Mouse (Mus musculus) skeletal muscle tissue, adult 2 months (tissue): ENCODE measurements at regions not wholly inside any gene's neighbourhood (a gene's known extent, or its start where the extent isn't known, plus 50 kb on each side); places are given as distances from the start of the nearest gene placed in this dataset.

ENCODE experiments used
- DNase-seq: peaks from one replicate; pipeline ENCODE4 v3.0.0-alpha.2; 2012; ENCODE audit warnings: low read depth, low spot score

DNA sequence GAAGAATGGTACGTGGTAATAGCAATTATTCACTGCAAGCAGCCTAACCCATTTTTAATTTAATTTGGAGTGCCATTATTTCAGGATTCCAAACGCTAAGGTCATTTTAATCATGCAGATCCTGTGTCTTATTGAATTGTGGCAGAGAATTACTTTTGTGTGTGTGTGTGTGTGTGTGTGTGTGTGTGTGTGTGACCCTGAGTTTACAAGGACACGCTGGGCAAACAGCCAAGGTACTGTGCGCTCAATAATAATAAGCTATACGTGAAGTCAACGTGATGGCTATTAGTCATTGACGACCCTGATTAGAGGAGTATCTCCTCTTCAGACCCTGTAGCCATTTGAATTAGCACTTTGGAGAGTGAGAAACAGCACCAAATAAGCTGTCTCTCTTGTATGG is 144.1 kb downstream of the Klf7 start:
- DNase-seq = no peak

DNA sequence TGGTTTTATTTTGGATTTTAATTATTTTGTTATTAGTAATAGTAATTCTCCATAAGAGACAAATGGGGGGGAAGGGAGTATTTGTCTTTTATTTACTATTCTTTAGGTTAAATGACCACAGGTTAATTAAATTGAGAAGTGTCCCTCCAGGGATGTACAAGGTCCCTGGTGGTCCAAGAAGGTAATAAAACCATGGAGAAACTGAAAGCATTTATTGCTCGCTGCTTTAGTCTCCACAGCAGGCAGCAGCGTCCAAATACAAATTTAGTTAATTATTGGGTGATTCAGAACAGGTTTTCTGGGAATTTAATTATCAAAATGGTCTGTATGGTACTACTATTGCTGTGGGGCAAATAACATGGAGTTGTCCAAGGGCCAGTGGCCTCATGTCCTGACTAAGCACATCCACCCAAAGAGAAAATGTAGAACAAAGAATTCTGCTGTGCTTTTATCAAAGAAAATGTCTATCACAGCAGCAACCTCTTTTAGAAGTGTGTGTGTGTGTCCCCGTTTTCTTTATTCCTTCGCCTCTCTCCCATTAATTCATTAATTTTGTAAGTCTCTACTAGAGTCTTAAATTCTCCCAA is 144.7 kb downstream of the Klf7 start:
- DNase-seq = no peak

DNA sequence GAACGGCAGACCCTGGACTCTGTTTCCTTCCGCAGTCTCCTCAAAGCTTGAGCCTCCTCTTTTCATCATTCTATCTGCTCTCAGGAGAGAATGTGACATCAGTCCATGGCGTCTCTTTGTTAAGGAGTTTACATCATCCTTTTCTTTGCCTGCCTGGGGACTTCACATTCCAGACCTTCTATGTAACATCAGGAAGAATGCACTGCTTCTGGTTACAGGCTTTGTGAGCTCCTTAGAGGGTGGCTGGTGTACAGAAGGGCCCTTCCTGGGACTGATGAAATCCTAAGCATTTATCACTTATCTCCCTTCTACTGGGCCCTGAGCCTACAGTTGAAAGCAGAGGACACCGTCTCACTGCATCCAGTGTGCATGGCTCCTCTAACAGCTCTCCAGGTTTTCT is 145.2 kb downstream of the Klf7 start:
- DNase-seq = no peak

DNA sequence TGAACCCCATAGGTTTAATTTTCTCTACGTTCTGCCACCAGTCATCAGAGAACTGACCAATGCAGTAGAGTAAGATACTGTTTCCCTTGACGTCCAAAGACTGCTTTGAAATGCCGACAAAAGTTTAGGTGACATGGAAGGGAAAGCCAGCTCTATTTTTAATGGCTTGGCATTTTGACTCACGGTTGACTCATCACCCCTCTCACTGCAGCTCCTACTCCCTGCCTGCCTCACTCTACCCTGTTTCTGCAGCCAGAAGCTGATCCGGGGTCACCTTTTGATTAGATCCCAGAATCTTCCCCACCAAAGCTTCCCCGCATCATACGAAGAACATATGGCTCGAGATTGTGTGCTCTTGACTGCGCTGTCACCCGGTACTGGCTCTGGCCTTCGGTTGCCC is 154.2 kb downstream of the Klf7 start:
- no peak for DNase-seq

DNA sequence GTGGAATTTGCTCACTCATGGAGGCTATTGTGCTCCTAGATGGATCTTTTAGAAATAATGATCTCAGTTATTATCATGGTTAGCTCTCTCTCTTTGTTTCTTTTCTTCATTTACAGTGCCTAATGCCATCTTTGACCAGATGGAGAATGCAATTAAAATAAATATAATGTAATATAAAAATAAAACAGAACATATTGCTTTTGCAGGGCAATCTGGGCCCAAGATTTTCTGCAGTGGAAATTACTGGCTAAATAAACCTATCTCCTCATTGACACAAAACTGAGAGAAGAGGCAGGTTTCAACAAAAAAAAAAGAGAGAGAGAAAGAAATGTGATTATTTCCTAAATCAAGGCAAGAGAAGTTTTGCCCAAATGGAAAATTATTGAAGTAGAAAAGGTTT is 156.6 kb downstream of the Klf7 start:
- DNase-seq = no peak

DNA sequence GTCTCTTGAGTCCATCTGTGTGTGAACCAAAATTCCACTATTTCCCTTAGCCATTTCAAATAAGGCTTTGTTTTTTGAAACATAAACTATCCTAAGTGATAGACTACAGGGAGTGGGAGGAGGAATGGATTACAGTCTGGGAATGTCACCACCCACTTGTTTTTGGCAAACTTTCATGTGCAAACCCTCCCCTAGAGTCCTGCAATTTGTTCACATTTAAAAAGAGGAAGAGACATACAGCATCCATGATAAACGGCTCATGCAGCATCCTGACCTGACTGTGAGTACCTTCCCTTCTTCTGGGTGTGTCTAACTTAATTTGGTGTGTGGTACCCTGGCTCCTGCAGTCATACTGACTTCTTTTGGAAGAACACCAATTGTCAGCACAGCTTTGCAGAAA is 157.6 kb downstream of the Klf7 start:
- DNase-seq = no peak

DNA sequence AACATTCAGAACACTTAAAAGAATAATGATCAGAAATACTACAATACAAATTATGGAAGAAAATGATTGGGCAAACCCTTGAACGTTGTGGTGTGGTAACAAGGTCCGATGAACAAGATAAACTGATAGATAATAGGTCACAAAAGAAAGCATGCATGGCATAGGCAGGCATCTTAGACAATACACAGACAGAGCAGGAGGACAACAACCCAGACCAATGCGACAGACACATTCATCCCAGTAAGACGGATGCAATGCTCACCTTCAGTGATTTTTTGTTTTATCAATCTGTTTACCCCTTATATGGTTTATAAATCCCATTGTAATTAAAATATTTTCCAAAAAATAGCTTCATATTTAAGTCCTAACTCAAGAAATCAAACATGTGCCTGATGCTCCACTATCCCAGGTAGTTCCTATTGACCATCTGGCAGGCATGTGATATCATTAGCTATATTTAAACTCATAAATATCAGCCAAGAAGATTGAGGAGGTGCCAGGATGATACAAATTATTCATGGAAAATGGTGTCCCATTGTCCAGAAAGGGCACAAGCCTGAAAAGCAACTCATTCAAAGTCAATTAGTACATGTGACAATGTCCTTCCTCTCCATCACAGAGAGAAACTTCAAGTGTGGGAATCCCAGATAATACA is 166.3 kb downstream of the Klf7 start:
- no peak for DNase-seq

DNA sequence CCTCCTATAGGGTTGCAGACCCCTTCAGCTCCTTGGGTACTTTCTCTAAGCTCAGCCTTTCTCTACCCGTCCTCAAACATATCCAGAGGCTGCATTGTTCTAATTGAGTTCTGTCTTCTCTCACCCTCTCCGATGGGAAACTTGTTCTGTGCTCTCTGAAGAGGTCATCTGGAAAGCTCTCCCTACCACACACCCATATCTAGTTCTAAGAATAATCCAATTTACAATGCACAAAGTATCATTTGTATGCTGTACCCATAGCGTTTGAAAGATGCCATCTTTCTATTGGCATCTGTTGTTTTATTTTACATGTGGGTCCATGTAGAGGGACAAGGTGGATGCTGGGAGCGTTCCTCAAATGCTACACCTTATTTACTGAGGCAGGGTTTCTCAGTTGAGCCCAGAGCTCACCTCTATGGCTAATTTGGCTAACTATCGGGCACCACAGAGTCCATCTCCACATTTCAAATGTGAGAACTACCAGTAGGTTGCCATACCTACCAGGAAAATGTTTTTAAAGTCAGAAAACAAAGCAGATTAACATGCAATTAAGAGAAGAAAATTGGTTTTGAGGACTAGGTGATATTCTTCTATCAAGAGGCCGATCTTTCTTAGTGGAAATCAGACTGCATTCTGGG is 167.1 kb downstream of the Klf7 start:
- no peak for DNase-seq

DNA sequence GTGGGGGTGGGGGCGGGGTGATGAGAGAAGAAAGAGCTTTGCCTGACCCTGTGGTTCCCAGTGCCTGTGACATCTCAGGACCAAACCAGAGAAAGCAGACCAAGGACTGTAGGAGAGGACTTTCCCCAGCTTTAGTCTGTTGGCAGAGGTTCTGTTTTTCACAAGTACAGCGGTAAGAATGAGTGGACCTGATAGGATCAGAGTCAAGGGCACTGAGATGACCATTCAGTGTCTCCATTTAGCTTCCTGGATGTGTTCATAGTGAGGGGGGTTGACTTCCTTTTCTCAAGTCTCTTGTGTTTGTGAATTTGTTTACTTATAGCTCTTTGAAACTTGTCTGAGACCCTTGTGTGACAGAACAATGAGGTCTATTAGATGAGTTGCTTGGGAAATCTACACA is 167.9 kb downstream of the Klf7 start:
- DNase-seq = no peak

DNA sequence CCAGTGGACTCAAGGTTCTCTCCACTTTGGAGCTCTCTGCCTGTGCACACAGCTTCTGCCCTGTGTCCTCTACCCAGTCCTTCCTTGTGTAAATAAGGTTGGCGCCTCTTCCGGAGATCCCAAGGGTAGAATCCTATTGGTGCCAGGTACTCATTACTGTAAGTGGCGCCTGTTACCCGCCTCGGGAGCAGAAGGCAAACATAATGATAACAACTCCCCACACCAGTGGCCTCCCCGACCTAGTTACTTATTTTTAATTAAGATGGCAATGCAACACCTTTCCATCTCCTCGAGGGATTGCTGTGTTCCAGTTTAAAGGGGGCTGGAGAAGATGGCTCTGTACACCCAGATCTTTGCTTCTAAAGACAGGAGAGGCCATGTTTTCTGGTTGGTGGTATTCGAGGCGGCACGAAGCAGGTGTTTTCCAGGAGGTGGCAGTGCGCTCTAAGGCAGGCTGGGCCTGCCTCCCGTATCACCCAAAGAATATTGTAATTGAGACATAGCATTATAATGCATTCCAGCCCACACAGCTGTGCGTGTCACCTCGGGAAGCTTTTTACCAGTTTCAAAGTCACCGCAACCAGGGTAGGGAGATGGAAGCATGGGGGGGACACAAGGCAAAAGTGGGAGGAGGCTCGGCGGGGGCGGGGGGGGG is 168.7 kb downstream of the Klf7 start:
- peak; percentile 30 for DNase-seq

DNA sequence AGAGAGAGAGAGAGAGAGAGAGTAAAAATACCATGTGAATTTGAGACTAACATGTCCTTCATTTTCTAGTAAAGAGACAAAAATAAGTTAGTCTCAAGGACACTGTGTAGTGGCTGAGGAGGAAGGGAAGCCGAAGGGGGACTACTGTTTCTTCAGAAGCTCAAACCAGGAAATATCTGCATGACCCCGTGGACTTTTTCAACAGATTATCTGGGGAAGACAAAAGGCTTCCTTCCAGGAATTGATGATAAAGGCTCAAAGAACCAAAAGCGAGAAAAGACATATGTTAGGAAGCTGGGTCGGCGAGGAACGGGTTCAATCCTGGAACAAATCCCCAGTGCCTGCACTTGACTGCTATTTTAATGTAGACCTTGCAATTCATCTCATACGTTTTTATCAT is 170.4 kb downstream of the Klf7 start:
- DNase-seq = no peak

DNA sequence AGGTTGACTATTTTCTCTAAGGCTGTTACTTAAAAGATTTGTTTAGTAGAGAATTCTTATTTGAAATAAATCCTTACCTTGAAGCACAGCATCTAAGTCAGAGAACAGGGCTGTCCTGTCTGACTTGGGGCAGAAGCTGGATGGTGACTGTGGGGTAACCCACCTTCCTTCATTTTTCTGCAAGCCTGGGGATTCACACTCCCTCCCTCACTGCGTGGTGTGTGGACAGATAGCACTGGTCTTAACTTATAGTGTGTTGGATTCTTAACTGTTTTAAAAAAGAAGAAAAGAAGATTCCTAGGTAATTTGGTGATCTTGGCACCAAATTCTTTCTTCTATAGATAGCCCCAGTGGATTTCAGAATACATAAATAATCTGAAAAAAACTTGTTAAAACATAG is 174.8 kb downstream of the Klf7 start:
- DNase-seq = no peak

DNA sequence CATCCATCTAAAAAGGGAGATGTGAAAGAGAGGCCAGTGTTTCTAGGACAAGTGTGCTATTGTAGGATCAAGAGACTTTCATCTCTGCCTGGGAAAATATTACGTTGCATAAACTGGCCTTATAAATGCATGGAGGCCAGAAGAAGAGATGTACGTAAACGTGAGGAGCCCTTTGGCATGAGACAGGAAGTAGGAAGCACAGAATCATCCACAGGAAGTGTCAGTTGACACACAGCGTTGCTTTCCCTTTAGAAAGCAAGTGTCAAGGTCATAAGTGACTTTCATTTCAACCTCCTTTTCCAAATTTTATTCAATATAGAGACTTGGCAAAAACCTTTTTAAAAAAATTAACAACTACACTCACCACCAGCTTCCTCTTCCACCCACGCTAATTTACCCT is 175.2 kb downstream of the Klf7 start:
- DNase-seq = no peak

DNA sequence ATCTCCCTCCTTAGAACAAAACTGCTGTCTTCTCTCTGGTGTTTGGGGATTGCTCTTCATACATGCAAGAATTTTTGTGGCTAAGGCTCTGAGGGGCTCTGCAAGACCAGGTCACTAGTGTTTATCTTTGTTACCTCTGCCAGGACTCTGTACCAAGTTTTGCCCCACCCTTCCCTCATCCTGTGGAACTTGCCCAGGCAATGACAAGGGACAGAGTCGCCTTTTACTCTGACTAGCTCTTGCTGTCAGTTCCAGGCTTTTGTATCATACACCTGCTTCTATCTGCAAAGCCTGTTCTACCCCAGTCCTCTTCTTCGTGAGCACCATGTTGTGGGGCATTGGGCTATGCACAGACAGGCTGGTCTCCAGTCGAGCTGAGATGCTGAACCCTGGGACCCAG is 175.7 kb upstream of the 4933402D24Rik start:
- DNase-seq = no peak

DNA sequence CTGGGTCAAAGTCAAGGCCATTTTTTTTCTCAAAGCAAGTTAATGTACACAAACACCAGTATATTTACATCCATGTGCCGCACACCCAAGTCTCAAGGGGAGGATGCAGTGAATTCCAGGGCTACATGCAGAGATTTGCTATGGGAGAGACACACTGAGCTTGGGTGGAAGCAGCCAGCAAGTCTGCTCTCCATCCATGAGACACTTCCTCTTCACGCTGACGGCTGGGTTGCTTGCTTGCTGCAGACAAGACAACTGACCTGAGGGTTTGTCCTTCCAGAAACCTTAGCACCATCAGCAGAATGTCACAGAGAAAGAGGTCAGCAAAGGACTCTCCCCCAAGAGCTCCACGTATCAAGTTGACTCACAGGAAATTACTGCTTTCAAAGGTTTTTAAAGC is 169.3 kb upstream of the 4933402D24Rik start:
- DNase-seq = no peak

DNA sequence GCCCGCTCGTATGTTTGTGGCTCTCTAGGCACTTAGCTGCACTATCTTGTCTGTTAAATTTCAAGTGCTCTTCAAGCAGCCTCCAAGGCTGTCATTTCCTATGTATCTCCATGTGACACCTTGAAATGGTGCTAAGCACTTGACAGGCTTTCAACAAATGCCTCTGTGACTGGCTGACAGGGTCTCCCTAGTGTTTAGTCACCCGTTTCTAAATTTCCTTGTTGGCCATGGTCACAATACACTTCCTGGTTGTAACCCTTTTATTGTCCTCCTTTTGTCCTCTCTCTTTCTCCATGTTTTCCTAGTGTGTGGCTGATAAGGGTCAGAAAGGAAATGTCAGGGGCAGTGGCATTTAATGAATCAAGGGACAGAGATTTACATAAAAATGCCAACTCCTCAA is 168.4 kb upstream of the 4933402D24Rik start:
- no peak for DNase-seq

DNA sequence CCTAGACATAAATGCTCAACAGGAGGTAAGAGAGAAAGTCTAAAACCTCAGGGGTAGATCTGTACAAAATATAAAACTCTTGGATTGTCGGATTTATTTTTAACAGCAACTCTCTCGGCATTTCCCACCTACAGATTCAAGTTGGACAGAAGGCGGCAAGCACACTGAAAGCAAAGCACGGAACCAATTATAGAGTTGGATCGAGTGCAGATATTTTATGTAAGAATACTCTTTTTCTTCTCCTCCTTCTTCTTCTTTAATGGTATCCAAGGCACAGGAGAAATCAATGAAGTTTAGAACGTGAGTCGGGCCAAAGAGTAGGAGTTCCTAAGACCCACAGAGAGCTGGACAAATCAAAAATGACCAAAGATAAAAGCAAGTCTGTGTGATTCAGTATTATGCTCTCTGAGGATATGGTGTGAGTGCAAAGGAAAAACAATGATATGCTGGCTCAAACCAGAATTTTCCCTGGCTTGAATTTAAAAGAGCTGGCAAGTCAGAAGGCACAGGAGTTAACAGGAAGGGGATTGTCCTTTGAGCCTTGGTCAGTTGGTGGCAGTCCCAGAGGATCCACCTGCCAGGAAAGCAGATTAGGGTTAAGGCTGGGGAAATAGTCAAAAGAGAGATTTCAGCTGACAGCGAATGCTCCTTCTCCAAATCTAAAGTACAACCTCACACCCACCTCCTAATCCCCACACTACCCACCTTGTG is 165.7 kb upstream of the 4933402D24Rik start:
- DNase-seq = no peak

DNA sequence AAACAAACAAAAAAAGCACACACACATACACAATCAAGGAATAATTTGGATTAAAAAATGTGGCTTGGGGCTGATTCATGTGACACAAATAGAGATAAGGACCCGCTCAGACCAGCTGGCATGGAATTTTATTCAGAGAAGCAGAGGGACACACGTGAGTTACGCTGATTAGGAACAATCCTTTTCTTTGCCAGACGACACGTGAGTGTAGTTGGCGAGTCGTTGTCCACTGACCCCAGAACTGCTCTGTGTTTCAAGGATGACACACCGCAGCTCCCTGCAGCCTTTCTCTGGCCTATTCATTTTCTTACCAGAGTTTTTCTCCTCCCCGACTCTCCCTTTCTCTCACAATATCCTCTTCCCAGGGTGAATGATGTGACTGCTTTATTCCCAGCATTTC is 163.4 kb upstream of the 4933402D24Rik start:
- DNase-seq = no peak

DNA sequence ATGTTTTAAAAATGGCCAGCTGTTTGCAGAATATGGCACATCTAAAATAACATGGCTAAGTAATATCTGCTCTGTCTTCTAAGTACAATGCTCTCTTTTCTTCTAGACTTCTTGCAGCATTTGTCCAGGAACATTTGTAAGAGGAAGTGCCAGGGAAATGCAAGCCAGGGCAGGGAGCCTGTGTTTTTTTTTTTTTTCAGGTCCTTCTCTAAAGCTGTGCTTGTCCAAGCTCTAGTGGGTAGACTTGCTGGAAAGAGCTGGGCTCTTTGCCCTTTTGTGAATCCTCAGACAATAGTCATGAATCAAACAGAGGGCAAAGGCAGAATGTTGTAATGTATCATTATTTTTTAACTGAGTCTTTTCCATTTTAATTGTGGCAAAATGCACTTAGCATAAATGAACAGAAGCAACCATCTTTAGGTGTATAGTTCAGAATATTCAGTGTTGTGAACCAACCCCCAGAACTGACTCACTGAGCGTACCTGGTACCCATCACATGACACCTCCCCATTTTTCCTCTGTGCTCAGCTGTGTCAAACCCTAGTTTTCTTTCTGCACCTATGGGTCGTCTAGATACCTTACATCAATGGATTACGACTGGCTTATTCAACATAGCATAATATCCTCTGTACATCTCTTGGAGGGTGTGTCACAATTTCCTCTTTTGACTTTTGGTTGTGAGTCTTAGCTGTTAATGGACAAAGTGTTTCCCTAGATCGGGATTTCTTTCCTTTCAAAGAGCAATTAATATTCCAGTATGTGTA is 160.5 kb upstream of the 4933402D24Rik start:
- DNase-seq = no peak

DNA sequence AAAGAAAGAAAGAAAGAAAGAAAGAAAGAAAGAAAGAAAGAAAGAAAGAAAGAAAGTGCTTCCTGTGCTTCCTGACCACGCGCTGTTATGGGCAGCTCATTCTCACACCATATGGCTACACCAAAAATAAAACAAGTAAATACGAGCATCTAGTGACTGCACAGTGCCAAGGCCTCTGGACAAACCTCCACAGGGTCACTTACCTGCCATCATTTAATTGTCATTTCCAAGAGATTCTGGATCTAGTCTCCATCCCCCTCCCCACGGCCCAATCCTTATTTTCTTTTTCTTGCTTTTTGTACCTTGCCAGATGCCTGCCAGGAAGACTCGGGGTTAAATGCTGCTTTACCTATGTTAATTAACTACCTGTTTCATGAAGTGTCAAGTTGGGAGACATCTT is 159.8 kb upstream of the 4933402D24Rik start:
- no peak for DNase-seq

DNA sequence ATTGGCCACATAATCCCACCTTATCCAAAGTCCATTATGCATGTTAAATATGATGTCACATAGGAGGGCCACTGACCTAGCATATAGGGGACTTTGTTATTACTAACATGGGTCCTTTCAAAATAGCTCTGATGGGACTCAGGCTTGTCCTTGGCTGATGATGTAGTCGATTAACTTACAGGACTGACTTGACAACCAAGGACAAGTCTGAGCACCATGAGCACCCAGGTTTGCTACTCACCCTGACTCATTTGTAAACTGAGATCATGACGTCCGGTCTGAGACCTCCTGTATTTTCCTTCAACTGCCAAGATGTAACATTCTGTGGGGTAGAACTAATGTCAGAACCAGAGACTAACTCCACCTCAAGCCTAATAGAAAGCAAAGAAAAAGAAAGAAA is 159.3 kb upstream of the 4933402D24Rik start:
- DNase-seq = no peak
